Mouse (Mus musculus) stomach, embryonic 15.5 days (tissue): ENCODE results near the gene Dnajc5. TPM values are rescaled to one million over a fixed set of nuclear protein-coding genes. Genes with fewer than 3 reads are reported as not detected.

Experiments used
- ATAC-seq: fragments of 200-750 bp; cut with Nextera tagmentation; 2 replicates; pipeline ENCODE4 v1.8.0; 2017; ENCODE audit warnings: low read depth, moderate number of reproducible peaks, moderate TSS enrichment; ENCODE audit not compliant: insufficient read depth, low FRiP score
- H3K27ac ChIP-seq: fragments of 300-500 bp; sonication (generic); 2 replicates; pipeline ENCODE4 v1.5.1; 2015; ENCODE audit warnings: mild to moderate bottlenecking, inconsistent platforms
- H3K27me3 ChIP-seq: fragments of 300-500 bp; sonication (generic); replicated peaks from 2 replicates; pipeline ENCODE4 v1.6.1; 2015; ENCODE audit warnings: inconsistent platforms
- H3K36me3 ChIP-seq: fragments of 300-500 bp; sonication (generic); 2 replicates; pipeline ENCODE4 v1.6.1; 2015; ENCODE audit warnings: inconsistent platforms
- H3K4me1 ChIP-seq: fragments of 300-500 bp; sonication (generic); 2 replicates; pipeline ENCODE4 v1.6.1; 2015; ENCODE audit warnings: inconsistent platforms
- H3K4me2 ChIP-seq: fragments of 300-500 bp; sonication (generic); 2 replicates; pipeline ENCODE4 v1.6.1; 2015; ENCODE audit warnings: mild to moderate bottlenecking, inconsistent platforms
- H3K4me3 ChIP-seq: fragments of 300-500 bp; sonication (generic); replicated peaks from 2 replicates; pipeline ENCODE4 v1.5.1; 2015; ENCODE audit warnings: inconsistent platforms
- H3K9ac ChIP-seq: fragments of 300-500 bp; sonication (generic); 2 replicates; pipeline ENCODE4 v1.6.1; 2015; ENCODE audit warnings: inconsistent platforms
- H3K9me3 ChIP-seq: fragments of 300-500 bp; sonication (generic); 2 replicates; pipeline ENCODE4 v1.6.1; 2016; ENCODE audit warnings: inconsistent platforms
- WGBS: fragments of 180-500 bp; shearing (Covaris S2); methylation state at CpG from one replicate; pipeline ENCODE4 v1.1.7; 2015; 5-methylcytosine and 5-hydroxymethylcytosine counted together
- polyA plus RNA-seq: library from polyadenylated mRNA; unstranded; fragments of >200 nt; fragmentation: Nextera tagmentation; extraction: Ambion mirVana; gene quantifications from 2 replicates; pipeline ENCODE4 v1.2.1, GENCODE M21; 2015

Dnajc5 gene
- polyA plus RNA-seq, 1 experiment from 2014 or later: 76.4 TPM

DNA sequence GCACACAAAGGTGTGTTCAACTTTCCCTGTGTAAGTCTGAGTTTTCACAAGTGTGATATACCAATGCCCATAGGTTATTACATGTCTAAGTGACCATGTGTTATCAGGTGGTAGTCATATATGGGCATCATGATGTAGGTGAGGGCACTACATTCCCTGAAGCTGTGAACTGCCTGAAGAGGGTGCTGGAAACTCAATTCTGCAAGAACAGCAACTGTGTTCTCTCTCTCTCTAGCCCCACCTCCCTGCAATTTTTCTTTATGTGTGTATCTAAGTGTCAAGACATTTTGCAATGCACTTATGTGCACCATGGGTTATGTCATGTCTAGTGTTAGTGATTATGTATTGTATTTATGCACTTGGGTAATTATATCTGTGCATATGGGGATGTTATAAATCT, 73.7 kb downstream of the Dnajc5 start:
- ATAC-seq: no peak
- H3K9ac ChIP-seq: no peak overlapping the region
- peak overlapping the region; percentile 21; the same call in 1 of the 2 replicates for H3K27ac ChIP-seq
- peaks cover 15% of the 10 kb centered on the region for H3K36me3 ChIP-seq
- H3K4me1 ChIP-seq: peaks cover 38% of the 10 kb centered on the region
- no peak overlapping the region for H3K4me2 ChIP-seq
- no peak overlapping the region for H3K4me3 ChIP-seq
- 0 out of 2 replicates have a peak, but pooled peaks cover 2% of the 10 kb centered on the region for H3K27me3 ChIP-seq
- H3K9me3 ChIP-seq: no peaks in the 10 kb centered on the region

DNA sequence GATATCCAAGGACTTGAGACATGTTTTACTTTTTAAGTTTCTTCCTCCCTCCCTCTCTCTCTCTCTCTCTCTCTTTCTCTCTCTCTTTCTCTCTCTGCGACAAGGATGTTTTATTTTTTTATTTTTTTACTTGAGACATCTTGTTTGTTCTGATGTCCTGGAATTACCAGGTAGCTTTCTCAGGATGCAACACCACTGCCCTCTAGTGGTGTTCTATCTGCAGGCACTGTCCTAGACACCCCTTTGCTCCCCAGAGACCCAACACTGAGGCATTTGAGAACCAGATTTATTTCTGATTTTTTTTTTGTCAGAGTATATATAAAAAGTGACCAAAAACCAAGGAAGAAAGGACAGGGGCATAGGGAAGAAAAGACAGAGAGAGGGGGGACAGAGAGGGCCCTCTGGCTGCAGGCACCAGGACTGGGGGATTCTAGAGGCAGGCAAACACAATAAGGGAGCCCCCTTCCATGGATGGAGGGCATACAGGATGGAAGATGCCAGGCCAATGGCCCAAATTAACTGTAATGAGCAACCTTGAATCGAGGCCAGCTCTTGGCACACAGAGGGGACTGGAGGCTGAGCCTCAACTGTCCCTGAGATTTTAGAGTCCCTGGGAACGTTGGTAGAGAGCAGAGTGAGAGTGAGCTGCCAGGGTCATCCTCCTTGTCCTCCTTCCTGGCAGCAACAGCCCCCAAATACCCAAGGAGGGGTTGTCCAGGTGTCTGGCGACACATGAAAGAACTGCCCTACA, 74.8 kb downstream of the Dnajc5 start:
- 67% methylated on average over 4 of the region's 4 CpGs for WGBS
- peaks cover 4% of the 10 kb centered on the region; the same call in 1 of the 2 replicates for H3K36me3 ChIP-seq
- no peak for ATAC-seq
- H3K4me1 ChIP-seq: peaks cover 42% of the 10 kb centered on the region
- H3K9ac ChIP-seq: no peak overlapping the region
- no peak overlapping the region for H3K27ac ChIP-seq
- H3K4me2 ChIP-seq: no peak overlapping the region
- H3K27me3 ChIP-seq: 0 out of 2 replicates have a peak, but pooled peaks cover 6% of the 10 kb centered on the region
- no peak overlapping the region for H3K4me3 ChIP-seq
- no peaks in the 10 kb centered on the region for H3K9me3 ChIP-seq

DNA sequence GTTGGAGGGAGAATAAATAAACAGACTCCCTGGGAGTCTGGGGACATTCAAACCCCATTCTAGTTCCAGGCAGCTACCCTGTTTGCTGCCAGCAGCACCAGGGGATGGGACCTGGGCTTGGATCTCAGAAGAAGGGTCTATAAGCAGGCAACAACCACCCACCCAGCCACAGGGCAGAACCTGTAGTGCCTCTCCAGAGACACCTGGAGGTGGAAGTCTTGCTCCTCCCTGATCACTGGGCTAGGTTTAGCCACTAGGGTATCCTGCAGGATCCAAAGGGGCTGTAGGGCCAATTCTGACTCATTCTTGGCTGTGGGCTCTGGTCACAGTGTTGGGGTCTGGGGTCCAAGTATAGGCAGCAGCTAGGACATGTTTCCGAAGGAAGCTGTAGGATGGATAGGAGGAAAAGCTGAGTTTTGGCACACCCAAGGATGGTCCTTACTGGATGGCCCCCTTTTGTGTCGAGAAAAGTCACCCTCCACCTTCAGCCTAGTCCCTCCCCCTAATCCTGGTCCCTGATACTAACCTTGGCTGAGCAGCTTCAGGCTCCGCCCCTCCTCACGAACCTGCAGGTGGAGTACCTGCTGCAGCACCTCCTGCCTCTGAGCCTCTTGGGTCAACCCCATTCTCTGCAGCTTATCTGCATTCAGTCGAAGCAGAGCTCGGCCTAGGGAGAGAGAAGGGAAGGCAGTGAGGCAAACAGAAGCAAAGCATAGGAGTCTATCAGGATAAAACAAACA, 76.1 kb downstream of the Dnajc5 start:
- Histone ChIP-seq H3K9ac (no peak overlapping the region), H3K9me3 (no peaks in the 10 kb centered on the region), H3K4me2 (no peak overlapping the region), H3K36me3 (no peaks in the 10 kb centered on the region), H3K27me3 (0 out of 2 replicates have a peak, but pooled peaks cover 6% of the 10 kb centered on the region), H3K4me1 (peaks cover 42% of the 10 kb centered on the region), H3K4me3 (no peak overlapping the region), H3K27ac (no peak overlapping the region)
- WGBS: 38% methylated on average over 6 of the region's 6 CpGs
- no peak for ATAC-seq

DNA sequence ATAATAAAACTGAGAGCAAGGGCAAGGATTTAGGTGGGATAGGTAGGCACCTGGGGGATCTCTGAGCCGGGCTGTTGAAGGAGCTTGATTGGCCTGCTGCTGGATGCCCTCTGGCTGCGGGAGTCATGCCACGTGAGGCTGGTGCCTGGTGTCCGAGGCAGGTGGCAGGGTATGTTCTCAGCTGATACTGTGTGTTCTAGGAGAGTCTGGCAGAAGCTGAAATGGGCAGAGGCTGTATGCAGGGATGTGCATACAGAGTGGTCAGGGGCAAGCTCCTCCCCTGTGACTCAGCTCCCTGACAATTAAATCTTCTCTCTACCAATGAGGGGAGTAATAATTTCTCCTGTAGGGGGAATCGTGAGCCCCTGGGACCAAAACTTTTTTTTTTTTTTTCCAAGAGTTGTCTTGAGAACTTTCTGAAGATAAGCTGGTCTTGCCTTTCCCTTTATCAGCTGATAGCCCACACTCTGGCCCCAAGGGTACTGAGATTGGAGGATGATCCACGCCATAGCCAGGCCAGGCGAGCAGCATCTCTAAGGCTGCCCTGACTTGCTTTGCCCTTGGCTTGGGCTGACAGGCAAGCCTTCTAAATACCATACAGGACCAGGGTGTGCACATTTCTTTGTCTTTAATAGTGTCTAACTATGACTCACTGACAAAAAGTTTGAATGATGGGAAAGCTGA, 77.2 kb downstream of the Dnajc5 start:
- no peak overlapping the region for H3K4me3 ChIP-seq
- H3K27ac ChIP-seq: peak overlapping the region; percentile 95; the same call in 1 of the 2 replicates
- no peak for ATAC-seq
- H3K4me2 ChIP-seq: peak overlapping the region; percentile 90; the same call in 1 of the 2 replicates
- H3K4me1 ChIP-seq: peaks cover 42% of the 10 kb centered on the region
- no peaks in the 10 kb centered on the region for H3K9me3 ChIP-seq
- H3K36me3 ChIP-seq: no peaks in the 10 kb centered on the region
- 0 out of 2 replicates have a peak, but pooled peaks cover 6% of the 10 kb centered on the region for H3K27me3 ChIP-seq
- no peak overlapping the region for H3K9ac ChIP-seq
- 60% methylated on average over 7 of the region's 7 CpGs for WGBS

DNA sequence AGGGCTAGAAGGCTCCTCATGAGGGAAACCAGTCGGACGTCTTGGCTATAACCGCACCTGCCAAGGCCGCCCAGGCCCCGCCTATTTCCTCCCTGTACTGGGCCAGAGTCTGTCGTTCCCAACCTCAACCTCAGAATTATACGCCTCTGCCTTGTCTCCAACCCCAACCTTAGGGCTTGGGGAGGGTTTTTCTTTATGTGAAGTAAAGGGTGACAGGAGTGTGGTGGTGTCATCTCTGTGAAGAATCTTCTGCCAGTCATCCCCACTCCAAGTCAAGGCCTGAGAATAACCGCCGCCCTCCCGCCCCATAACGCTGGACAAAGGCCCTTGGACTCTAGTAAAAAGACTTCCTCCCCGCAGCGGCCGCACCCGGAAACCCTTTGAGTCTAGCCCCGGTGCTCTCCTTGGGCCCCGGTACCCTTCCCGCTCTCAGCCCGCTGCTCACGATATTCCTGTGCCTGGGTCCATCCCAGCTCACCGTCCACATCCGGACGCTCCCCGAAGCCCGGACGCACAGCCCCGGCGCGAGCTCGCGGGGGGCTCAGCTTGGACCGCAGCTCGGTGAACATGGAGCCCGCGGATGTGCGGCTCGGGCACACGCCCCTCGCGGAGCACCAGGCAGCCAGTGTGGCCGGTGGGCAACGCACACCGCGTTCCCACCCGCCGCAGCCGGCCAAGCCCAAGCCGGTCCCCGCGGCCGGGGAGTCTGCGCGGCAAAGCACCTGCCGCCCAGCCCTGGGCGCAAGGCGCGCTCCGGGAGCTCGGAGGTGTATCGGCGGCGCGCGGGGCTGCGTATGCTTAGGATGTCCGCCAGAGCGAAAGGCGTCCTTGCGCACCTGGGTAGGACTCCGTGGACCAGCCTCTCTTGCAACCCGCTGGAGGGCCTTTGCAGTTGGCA, 78.4 kb downstream of the Dnajc5 start, which contains the start of gene Samd10:
Gene Samd10, minus strand, starts transcription at position 759 of the 898 bp plus-strand sequence.
- ATAC-seq: peak; percentile 44; the same call in 1 of the 2 replicates
- Histone ChIP-seq H3K36me3 (no peaks in the 10 kb centered on the region), H3K27me3 (0 out of 2 replicates have a peak, but pooled peaks cover 6% of the 10 kb centered on the region), H3K9me3 (no peaks in the 10 kb centered on the region), H3K27ac (peak within 1 kb of the TSS; percentile 95), H3K4me2 (peak within 1 kb of the TSS; percentile 90), H3K9ac (peak within 1 kb of the TSS; percentile 71), H3K4me3 (peak within 1 kb of the TSS; percentile 68), H3K4me1 (peaks cover 38% of the 10 kb centered on the region)
- WGBS: 2% methylated on average over 71 of the region's 71 CpGs

DNA sequence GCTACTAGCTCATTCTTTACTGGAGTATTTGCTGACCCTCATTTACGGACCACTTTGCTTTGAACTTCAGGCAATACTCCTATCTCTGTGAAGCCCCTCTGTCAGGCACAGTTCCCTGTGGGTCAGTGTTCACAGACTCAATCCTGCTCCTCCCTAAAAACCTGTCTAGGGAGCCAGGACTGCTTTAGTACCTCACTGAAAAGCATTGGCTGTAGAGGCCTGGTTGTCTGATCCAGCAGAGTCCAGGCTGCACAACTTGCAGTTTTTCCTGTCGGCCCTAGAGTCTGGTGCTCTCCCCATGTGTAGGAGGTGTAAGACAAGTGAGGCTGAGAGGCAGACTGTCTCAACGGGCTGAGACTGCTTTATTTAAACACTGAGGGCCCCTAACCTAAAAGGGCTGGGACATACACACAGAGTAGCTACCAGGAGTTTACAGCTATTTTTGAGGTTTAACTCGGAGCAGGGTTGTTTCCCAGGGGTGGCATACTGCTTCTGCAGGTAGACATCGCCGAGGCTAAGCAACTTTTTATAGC, 80.0 kb downstream of the Dnajc5 start:
- H3K4me2 ChIP-seq: peak overlapping the region; percentile 70
- no peaks in the 10 kb centered on the region for H3K9me3 ChIP-seq
- H3K4me3 ChIP-seq: peak overlapping the region; percentile 94
- peak overlapping the region; percentile 62; the same call in 1 of the 2 replicates for H3K27ac ChIP-seq
- 0 out of 2 replicates have a peak, but pooled peaks cover 6% of the 10 kb centered on the region for H3K27me3 ChIP-seq
- H3K9ac ChIP-seq: peak overlapping the region; percentile 27; the same call in 1 of the 2 replicates
- H3K4me1 ChIP-seq: peaks cover 35% of the 10 kb centered on the region
- no peak for ATAC-seq
- no peaks in the 10 kb centered on the region for H3K36me3 ChIP-seq
- WGBS: 61% methylated on average over 6 of the region's 6 CpGs

DNA sequence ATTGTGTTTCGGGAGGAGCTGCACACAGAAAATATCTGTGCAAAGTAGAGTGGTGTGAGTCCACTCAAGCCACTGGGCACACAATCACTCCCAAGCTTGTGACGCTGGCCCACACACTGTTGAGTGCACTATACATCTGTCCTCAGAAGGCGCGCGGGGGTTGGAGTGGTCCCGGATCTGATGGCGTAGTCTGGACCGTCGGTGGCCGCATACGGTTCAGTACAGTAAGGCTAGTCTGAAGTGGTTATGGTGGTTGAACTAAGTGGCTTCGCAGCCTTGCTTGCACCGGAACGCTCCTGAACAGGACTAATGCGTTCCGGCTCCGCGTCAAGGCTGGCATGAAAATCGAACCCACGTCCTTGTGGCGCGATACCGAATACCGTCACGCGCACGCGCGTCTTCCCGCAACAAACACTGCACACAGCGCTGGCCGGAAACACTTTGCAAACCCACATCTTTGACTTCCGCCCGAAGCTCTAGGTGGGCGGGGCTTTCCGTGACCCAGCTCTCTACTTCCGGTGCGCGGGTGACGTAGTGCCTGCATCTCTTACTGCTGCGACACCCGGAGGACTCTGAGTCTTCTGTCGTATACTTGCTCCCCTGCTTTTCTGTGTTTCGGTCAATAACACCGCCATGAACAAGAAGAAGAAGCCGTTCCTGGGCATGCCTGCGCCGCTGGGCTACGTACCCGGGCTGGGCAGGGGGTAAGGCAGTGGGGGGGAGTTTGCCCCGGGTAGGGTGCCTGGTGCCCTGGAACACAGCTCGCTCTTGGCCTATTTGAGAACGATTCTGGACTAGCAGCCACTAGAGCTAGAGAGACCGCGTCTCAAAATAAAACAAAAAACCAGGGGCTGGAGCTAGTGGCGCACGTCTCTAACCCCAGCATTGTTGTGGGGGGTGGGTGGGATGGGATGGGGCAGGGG, 80.8 kb downstream of the Dnajc5 start:
- Histone ChIP-seq H3K4me1 (peaks cover 33% of the 10 kb centered on the region), H3K36me3 (no peaks in the 10 kb centered on the region), H3K27ac (peak overlapping the region; percentile 80), H3K4me2 (peak overlapping the region; percentile 70), H3K9ac (peak overlapping the region; percentile 89), H3K27me3 (0 out of 2 replicates have a peak, but pooled peaks cover 6% of the 10 kb centered on the region), H3K4me3 (peak overlapping the region; percentile 94), H3K9me3 (no peaks in the 10 kb centered on the region)
- WGBS: 1% methylated on average over 57 of the region's 57 CpGs
- peak; percentile 91 for ATAC-seq

DNA sequence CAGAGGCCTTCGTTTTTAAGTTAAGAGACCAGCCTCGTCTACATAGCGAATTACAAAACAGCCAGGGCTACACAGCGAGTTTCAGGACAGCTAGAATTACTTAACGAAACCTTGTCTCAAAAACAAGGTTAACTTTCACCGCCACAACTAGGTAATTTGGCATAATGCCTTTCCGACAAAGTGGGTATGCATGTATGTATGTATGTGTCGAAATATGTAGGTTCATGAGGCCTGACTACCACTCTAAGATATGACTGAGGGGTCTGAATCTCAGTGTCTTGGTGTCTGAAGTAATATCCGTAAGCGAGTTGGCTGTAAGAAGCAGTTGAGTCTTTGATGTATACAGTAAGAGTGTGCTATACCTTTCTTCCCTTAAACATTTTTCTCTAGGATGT, 81.5 kb downstream of the Dnajc5 start:
- ATAC-seq: no peak
- Histone ChIP-seq H3K9ac (peak overlapping the region; percentile 89), H3K4me3 (peak overlapping the region; percentile 94), H3K9me3 (no peaks in the 10 kb centered on the region), H3K4me1 (peaks cover 28% of the 10 kb centered on the region; the same call in 1 of the 2 replicates), H3K27ac (no peak overlapping the region; the same call in 1 of the 2 replicates), H3K36me3 (no peaks in the 10 kb centered on the region), H3K4me2 (peak overlapping the region; percentile 70), H3K27me3 (0 out of 2 replicates have a peak, but pooled peaks cover 6% of the 10 kb centered on the region)
- 26% methylated on average over 10 of the region's 10 CpGs for WGBS

DNA sequence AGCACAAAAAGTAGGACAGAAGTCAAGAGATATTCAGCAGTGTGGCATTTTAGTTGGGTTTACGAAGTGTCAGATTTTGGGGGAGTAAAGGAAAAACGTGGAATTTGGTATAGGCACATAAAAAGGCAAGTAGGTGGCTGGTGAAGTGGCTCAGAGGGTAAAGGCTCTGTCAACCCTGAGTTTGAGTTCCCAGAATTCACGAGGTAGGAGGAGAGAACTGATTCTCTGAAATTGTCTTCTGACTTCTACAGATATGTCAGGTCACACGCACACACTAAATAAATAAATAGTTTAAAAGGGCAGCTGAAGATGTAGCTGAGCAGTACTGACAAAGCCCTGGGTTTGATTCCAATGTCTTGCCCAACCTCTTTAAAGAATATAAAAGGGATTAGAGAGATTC, 82.1 kb downstream of the Dnajc5 start:
- Histone ChIP-seq H3K4me2 (peak overlapping the region; percentile 70; the same call in 1 of the 2 replicates), H3K36me3 (no peaks in the 10 kb centered on the region), H3K27ac (no peak overlapping the region), H3K9ac (no peak overlapping the region), H3K27me3 (0 out of 2 replicates have a peak, but pooled peaks cover 6% of the 10 kb centered on the region), H3K9me3 (no peaks in the 10 kb centered on the region), H3K4me3 (no peak overlapping the region; the same call in 1 of the 2 replicates), H3K4me1 (peaks cover 23% of the 10 kb centered on the region; the same call in 1 of the 2 replicates)
- 69% methylated on average over 4 of the region's 4 CpGs for WGBS
- no peak for ATAC-seq
